Mouse (Mus musculus) erythroblast, embryonic 14.5 days (primary cell): ENCODE measurements at regions not wholly inside any gene's neighbourhood (a gene's known extent, or its start where the extent isn't known, plus 50 kb on each side); places are given as distances from the start of the nearest gene placed in this dataset.

Source experiments
- H3K27me3 ChIP-seq: 2 replicates; pipeline ENCODE4 v1.6.1; 2012; ENCODE audit warnings: inconsistent platforms; ENCODE audit not compliant: control insufficient read depth
- H3K36me3 ChIP-seq: 2 replicates; pipeline ENCODE4 v1.6.1; 2012; ENCODE audit warnings: mild to moderate bottlenecking, inconsistent platforms; ENCODE audit not compliant: control insufficient read depth
- H3K4me1 ChIP-seq: 2 replicates; pipeline ENCODE4 v1.6.1; 2012; ENCODE audit warnings: inconsistent platforms; ENCODE audit not compliant: control insufficient read depth
- H3K4me3 ChIP-seq: replicated peaks from 2 replicates; pipeline ENCODE3; 2012; ENCODE audit warnings: moderate library complexity, mild to moderate bottlenecking, inconsistent platforms
- H3K9me3 ChIP-seq: 2 replicates; pipeline ENCODE4 v1.6.1; 2012; ENCODE audit warnings: low read length, inconsistent platforms, mixed read lengths; ENCODE audit not compliant: control insufficient read depth
- GATA1 ChIP-seq: IDR thresholded peaks from 2 replicates; pipeline ENCODE4 v1.6.1; 2012; ENCODE audit warnings: low read length, inconsistent platforms, mixed read lengths
- TAL1 ChIP-seq: IDR thresholded peaks from 3 replicates; pipeline ENCODE4 v1.6.1; 2012; ENCODE audit warnings: low read length, inconsistent platforms, mixed read lengths

DNA sequence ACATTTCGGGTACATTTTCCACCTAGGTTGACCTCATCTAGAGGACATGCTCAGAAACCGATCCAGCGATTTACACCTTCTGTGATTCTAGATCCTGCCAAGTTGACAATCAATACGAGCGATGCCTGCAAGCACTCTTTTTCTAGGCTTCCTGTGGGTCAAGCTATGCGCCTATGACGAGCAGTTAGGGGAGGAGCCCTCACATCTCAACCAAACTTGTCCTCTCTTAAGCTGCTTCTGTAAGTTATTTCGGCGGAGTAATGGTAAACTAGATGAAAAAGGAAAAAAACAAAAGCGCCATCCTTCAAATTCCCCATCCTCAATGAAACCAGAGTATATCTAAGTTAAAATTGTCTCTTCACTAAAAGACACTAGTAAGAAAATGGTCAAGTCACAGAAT lies 858.5 kb downstream of the Zfp704 start:
- Histone ChIP-seq H3K27me3 (peaks cover 6% of the 10 kb centered on the region), H3K9me3 (no peaks in the 10 kb centered on the region), H3K36me3 (no peaks in the 10 kb centered on the region), H3K4me1 (peaks cover 36% of the 10 kb centered on the region), H3K4me3 (peak overlapping the region; percentile 62)
- TF ChIP-seq TAL1: no peak
- TF ChIP-seq GATA1: no peak

DNA sequence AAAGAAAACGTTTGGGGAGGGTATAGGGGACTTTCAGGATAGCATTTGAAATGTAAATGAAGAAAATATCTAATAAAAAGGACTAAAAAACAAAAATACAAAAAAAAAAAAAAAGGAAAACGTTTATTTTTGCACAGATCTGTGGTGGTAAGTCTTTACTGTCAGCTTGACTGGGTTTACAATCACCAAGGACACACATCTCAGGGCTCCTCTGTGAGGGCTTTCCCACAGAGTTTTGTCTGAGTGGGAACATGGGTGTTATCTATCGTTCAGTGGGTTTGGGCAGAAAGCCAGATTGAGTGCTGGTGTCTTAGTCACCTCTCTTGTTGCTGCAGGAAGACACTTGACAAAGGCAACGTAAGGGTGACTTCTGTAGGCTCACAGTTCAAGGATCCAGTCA lies 859.0 kb downstream of the Zfp704 start:
- peak overlapping the region; percentile 62 for H3K4me3 ChIP-seq
- peaks cover 33% of the 10 kb centered on the region for H3K4me1 ChIP-seq

DNA sequence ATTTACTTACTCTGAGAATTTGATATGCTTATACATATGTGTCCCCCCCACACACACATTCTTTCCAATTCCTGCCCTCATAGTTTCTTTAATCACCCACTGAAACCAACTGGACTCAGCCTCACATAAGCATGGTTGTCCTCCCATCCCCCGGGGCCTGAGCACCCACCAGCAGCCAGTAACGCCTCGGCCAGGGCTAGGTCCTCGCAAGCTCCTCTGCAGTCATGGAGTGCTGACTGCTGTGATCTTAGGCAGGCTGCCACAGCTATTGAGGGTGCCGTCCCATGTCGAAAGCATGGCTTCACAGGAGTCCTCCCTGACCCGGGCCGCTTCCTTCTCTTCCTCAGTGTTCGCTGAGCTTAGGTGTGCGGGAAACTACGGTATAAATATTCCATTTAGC lies 859.7 kb downstream of the Zfp704 start:
- TF ChIP-seq GATA1 (no peak), TAL1 (no peak)
- H3K9me3 ChIP-seq: no peaks in the 10 kb centered on the region
- peaks cover 6% of the 10 kb centered on the region for H3K27me3 ChIP-seq
- H3K4me1 ChIP-seq: peaks cover 31% of the 10 kb centered on the region
- H3K4me3 ChIP-seq: no peak overlapping the region
- H3K36me3 ChIP-seq: no peaks in the 10 kb centered on the region

More for the DNA sequence above, 859.0 kb downstream of the Zfp704 start:
- Histone ChIP-seq H3K27me3 (peaks cover 6% of the 10 kb centered on the region), H3K36me3 (no peaks in the 10 kb centered on the region), H3K9me3 (no peaks in the 10 kb centered on the region)
- no peak for TF ChIP-seq TAL1
- no peak for TF ChIP-seq GATA1

DNA sequence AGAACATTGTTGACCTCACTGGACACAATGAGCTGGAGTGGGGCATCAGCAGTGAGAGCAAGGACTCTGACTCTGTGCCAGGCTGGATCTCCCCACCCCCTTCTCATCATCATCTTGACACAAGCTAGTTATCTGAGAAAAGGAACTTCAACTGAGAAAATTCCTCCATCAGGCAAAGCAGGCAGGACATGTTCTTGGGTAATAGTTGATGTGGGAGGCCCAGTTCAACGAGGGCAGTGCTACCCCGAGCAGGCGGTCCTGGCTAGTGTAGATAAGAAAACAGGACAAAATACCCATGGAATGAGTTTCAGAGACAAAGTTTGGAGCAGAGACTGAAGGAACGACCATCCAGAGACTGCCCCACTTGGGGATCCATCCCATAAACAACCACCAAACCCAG lies 862.7 kb downstream of the Zfp704 start:
- TF ChIP-seq TAL1 (no peak), GATA1 (no peak)
- Histone ChIP-seq H3K36me3 (no peaks in the 10 kb centered on the region), H3K4me3 (no peak overlapping the region), H3K9me3 (no peaks in the 10 kb centered on the region), H3K27me3 (no peaks in the 10 kb centered on the region), H3K4me1 (peaks cover 31% of the 10 kb centered on the region)

DNA sequence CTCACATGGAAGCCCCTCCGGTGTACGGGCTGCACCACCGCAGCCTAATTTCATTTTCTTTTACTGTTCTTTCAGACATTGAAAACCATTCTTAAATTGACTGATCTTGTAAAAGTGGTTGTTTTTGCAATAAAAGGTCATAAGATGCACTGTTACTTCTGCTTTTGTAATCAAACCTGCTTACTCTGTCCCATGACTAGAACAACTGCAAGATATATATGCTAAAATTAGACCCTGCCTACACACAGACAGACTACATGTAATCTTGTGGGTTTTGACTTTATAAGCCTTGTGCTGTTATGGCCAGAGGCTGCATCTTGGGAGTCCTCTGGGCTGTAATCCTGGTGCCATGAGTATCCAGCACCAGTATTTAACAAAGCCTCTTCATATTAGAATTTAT lies 863.2 kb downstream of the Zfp704 start:
- no peak for TF ChIP-seq TAL1
- TF ChIP-seq GATA1: no peak
- no peaks in the 10 kb centered on the region for H3K27me3 ChIP-seq
- no peaks in the 10 kb centered on the region for H3K9me3 ChIP-seq
- H3K4me3 ChIP-seq: no peak overlapping the region
- no peaks in the 10 kb centered on the region for H3K36me3 ChIP-seq
- peaks cover 31% of the 10 kb centered on the region for H3K4me1 ChIP-seq

DNA sequence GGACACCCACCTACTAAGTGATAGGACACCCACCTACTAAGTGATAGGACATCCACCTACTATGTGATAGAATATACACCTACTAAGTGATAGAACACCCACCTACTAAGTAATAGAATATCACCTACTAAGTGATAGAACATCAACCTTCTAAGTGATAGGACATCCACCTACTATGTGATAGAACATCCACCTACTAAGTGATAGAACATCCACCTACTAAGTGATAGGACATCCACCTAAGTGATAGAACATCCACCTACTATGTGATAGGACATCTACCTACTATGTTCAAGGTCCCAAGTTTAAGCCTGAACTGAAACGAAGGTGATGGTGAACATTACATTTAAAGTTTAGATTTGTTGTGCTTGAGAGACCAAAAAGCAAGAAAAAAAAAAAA lies 863.8 kb downstream of the Zfp704 start:
- Histone ChIP-seq H3K27me3 (no peaks in the 10 kb centered on the region), H3K36me3 (no peaks in the 10 kb centered on the region), H3K4me3 (no peak overlapping the region), H3K9me3 (no peaks in the 10 kb centered on the region), H3K4me1 (peaks cover 29% of the 10 kb centered on the region)
- no peak for TF ChIP-seq TAL1
- TF ChIP-seq GATA1: no peak

DNA sequence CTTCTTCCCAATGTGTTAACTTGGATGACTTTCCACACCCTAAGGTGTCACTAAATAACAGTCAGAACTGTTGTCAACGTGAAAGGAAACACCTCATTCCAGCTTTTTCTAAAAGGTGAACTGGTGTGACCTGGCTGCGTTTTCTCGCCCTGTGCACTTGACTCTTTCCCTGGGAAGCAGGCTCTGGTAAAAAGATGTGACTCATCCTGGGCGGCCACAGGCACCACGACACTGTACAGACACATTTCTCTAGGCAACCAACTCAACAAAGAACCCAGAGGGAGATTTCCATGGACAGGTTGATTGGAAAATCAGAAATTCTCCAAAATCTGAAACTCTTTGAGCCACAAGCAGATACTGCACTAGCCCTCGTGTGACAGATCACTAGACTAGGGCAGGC lies 865.0 kb downstream of the Zfp704 start:
- Histone ChIP-seq H3K27me3 (no peaks in the 10 kb centered on the region), H3K4me3 (no peak overlapping the region), H3K4me1 (peaks cover 27% of the 10 kb centered on the region), H3K9me3 (no peaks in the 10 kb centered on the region), H3K36me3 (no peaks in the 10 kb centered on the region)
- TF ChIP-seq GATA1 (no peak), TAL1 (no peak)

DNA sequence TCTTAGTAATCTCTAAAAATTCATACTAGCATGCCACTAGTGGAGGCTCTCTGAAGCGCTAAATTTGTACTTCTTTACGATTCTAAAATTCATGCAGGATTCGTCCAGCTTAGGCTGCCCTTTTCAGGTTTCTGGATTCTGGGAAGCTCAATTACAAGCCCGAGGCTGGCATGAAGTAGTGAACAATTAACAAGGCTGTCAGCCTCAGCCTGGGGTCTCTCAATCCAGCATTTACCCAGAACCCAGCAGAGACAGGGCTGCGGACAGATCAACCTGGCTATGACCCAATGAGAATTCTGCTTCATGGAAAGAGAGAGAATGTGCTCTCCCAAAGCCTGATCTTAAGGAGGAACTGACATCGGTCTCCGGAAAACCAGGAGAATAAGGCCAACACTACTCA lies 866.2 kb downstream of the Zfp704 start:
- TF ChIP-seq GATA1: no peak
- no peak for TF ChIP-seq TAL1
- Histone ChIP-seq H3K36me3 (no peaks in the 10 kb centered on the region), H3K27me3 (no peaks in the 10 kb centered on the region), H3K4me1 (peaks cover 20% of the 10 kb centered on the region), H3K4me3 (no peak overlapping the region), H3K9me3 (no peaks in the 10 kb centered on the region)

DNA sequence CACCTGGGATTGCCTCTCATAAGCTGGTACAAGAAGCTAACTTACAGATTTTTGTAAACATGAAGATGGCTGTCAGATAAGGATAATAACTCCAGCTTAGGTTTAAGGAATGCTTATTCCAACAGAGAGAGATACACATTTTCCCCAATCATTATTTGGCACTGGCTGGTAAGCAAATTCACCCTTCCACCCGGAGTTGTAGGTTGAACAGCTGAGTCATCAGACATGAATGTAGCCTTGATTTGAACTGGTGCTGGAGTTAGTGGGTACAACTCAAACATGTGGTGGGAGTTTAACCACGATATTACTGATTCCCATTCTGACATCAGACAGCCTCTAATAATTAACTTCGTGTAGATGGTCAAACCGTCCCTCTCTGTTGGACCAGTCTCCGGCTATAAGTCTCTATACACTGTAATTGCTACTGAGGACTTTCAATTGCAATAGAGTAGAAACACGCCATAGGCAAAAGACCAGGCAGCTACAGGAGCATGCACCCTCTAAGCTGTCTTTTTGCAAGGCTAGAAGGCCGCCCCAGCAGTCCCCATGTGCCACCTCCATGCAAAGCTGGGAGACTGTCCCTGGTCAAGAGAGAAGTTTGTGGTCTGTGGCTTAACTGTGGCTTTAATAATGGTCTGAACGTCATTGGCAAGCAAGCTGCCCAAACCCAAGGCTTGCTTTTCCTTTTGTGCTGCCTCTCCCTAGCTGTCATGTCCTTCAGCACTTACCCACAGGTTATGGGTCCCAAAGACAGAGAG lies 868.4 kb downstream of the Zfp704 start:
- H3K36me3 ChIP-seq: no peaks in the 10 kb centered on the region
- peaks cover 2% of the 10 kb centered on the region for H3K4me1 ChIP-seq
- H3K9me3 ChIP-seq: no peaks in the 10 kb centered on the region
- H3K4me3 ChIP-seq: no peak overlapping the region
- no peak for TF ChIP-seq TAL1
- no peak for TF ChIP-seq GATA1
- H3K27me3 ChIP-seq: no peaks in the 10 kb centered on the region

DNA sequence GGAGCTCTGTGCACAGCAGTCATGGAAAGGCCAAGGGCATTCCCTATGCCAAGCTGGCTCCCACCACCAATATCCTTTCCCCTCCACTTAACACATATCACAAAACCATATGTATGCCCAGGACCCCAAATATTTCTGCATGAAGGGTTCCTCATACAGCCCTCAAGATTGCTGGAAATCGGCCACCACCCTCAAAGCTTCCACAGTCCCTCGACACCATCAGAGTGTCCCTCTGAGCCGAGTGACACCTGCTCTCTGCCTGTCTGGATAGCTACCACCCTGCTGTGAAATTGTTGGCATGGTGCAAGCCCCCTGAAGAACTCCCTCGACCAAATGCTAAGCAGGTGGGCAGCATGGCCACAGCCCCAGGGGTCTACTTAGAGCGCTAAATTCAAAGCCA lies 869.2 kb downstream of the Zfp704 start:
- no peak for TF ChIP-seq GATA1
- no peak for TF ChIP-seq TAL1
- Histone ChIP-seq H3K9me3 (no peaks in the 10 kb centered on the region), H3K36me3 (no peaks in the 10 kb centered on the region), H3K27me3 (peaks cover 3% of the 10 kb centered on the region; the same call in 1 of the 2 replicates), H3K4me1 (no peaks in the 10 kb centered on the region; the same call in 1 of the 2 replicates), H3K4me3 (no peak overlapping the region)
